Mouse (Mus musculus) megakaryocyte, embryonic 14.5 days (primary cell): ENCODE data around the gene Trpm8. TPM values are rescaled to one million over a fixed set of nuclear protein-coding genes. Genes with fewer than 3 reads are reported as not detected.
A peak's percentile ranks its signal among the peaks of the same experiment; 100 is the strongest.

Experiments
- H3K27me3 ChIP-seq: replicated peaks from 2 replicates; pipeline ENCODE3; 2012; ENCODE audit warnings: inconsistent platforms
- H3K36me3 ChIP-seq: replicated peaks from 2 replicates; pipeline ENCODE3; 2012; ENCODE audit warnings: low read length, inconsistent platforms, mixed read lengths
- H3K4me1 ChIP-seq: 2 replicates; pipeline ENCODE4 v1.6.1; 2012; ENCODE audit warnings: inconsistent platforms
- H3K4me3 ChIP-seq: replicated peaks from 2 replicates; pipeline ENCODE3; 2012; ENCODE audit warnings: moderate library complexity, mild to moderate bottlenecking, inconsistent platforms
- H3K9me3 ChIP-seq: 2 replicates; pipeline ENCODE4 v1.6.1; 2012; ENCODE audit warnings: inconsistent platforms
- FLI1 ChIP-seq: IDR thresholded peaks from 2 replicates; pipeline ENCODE4 v1.6.1; 2012; ENCODE audit warnings: low read length, inconsistent platforms, mixed read lengths
- GATA1 ChIP-seq: IDR thresholded peaks from 3 replicates; pipeline ENCODE4 v1.6.1; 2012; ENCODE audit warnings: mixed read lengths, low read length, inconsistent platforms, borderline replicate concordance
- polyA plus RNA-seq: library from polyadenylated mRNA; stranded (reverse); fragments of >175 nt; gene quantifications from 2 replicates; pipeline ENCODE4 v1.2.3, GENCODE M21; 2012; ENCODE audit warnings: low replicate concordance; ENCODE audit not compliant: insufficient read depth

Gene Trpm8
- polyA plus RNA-seq, 1 experiment = not detected

DNA sequence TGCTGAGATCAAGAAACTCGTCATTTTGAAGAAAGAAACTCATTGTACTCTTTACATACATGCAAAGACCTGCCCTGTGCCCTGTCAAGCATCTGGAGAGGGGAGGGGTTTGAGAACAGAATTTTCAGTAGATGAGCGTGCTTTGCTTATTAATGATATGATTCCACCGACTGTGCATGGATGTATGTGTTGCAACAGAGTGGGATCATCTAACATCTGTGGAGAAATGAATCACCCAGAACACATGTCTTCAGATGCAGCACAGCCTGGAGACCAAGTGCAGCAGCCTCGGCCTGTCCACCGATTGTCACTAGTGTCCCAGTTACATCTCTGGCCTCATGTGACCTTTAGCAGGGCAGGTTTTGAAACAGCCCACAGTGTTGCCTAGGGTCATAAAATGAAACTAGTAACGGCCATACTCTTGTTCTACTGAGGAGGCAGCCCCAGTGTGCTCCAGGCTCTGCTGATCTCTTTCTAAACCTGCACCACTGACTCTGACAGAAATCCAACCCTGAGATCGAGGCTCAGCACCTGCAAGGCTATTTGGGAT is 145.5 kb downstream of the Trpm8 start:
- no peak for TF ChIP-seq GATA1
- TF ChIP-seq FLI1 = no peak
- Histone ChIP-seq H3K27me3 (peaks cover 37% of the 10 kb centered on the region), H3K9me3 (no peaks in the 10 kb centered on the region), H3K36me3 (no peaks in the 10 kb centered on the region), H3K4me3 (no peak overlapping the region), H3K4me1 (no peaks in the 10 kb centered on the region)

DNA sequence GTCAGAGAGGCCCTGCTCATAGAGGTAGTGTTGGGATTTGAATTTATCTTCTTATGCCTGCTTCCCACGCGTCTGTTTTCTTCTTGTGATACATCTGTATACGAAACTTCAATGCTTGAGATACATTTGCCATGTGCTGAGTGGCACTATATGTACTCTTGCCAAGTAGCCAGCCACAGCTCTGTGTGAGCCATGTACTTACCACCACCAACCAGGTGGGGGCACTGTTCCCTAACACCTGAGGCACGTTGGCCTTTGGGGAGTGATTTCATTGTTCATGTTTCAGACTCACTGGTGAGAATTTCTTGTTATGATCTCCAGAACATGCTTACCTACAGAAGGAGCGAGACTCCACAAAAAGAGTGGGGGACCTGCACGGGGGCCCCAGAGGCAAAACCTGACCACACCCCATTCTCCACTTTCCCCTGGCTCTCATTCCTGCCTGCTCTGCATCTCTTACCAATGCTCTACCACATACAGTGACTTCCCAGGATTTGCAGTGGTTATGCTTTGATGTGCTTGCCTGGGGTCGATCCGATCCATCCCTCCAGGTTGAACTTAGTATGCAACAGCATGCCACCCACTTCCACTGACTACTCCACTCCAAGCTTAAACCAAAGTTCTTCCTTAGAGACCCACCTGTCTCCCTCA is 147.3 kb downstream of the Trpm8 start:
- Histone ChIP-seq H3K4me1 (no peaks in the 10 kb centered on the region), H3K27me3 (peaks cover 37% of the 10 kb centered on the region), H3K9me3 (no peaks in the 10 kb centered on the region), H3K4me3 (no peak overlapping the region), H3K36me3 (no peaks in the 10 kb centered on the region)
- TF ChIP-seq GATA1 = no peak
- no peak for TF ChIP-seq FLI1

DNA sequence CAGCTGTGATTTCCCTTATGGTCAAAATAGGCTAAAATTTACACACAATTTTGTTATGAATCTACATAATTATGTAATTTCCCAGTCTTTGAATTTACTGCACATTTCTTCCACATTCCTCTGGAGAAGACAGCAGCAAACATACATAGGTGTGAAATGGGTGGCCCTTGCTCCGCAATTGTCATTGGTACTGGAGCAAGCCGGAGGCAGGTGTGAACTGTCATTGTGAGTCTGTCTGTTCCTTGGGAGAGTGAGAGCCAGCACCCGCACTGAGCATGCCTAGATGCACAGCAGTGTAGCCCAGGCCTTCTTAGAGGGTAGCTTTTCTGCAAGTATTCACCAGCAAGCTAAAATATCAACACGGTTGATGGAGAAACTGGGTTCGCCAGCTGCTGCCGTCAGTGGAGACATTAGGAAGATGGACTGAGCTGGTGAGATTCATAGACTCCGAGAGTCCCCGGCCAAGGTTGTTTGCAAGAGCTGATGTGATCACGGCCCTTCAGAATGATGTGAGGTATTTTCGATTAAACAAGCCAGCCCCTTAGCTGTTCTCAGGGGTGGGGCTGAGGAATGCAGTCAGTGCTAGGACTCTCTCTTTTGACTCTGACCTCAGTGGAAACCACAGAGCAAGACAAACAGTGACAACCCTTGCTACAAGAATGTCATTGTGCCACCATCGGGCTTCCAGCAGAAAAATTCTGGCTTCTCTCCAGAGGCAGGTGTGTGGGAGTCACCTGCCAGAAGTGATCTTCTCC is 150.7 kb downstream of the Trpm8 start:
- no peak for TF ChIP-seq GATA1
- no peak for TF ChIP-seq FLI1
- H3K4me1 ChIP-seq = peaks cover 5% of the 10 kb centered on the region
- H3K4me3 ChIP-seq = no peak overlapping the region
- no peaks in the 10 kb centered on the region for H3K9me3 ChIP-seq
- no peaks in the 10 kb centered on the region for H3K36me3 ChIP-seq
- H3K27me3 ChIP-seq = peaks cover 25% of the 10 kb centered on the region

DNA sequence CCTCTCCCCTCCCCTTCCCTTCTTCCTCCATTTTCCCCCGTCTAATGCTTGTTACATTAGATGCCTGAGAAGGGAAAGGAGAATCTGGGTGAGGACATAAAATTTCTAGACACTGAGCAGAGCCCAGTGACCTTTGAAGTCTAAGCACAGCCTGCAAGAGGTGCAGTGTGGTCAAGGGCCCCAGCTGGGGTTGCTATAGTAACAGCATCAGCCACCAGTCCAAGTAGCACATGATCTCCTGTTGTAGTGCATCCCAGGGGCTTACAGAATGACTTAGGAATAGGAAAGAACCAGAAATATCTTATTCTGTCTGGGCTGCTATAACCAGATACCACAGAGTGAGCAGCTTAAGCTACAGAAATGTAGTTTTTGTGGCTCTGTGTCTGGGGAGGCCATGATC is 152.0 kb downstream of the Trpm8 start:
- H3K27me3 ChIP-seq = peaks cover 25% of the 10 kb centered on the region
- H3K4me3 ChIP-seq = no peak overlapping the region
- H3K36me3 ChIP-seq = no peaks in the 10 kb centered on the region
- TF ChIP-seq GATA1 (no peak), FLI1 (no peak)
- no peaks in the 10 kb centered on the region for H3K9me3 ChIP-seq
- H3K4me1 ChIP-seq = peaks cover 14% of the 10 kb centered on the region

DNA sequence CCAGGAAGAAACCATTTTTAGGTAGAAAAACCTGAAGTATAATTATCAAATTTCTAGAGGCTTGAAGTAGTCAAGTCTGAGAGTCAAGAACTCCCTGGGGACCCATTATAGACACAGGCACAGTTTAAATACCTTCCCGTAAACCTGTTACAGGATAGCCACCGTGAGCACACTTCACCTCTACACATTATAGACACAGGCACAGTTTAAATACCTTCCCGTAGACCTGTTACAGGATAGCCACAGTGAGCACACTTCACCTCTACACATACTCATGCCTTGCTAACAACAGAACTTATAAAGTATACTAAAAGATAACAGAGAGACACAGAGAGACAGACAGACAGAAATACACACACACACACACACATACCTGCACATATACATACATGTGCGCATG is 153.8 kb downstream of the Trpm8 start:
- Histone ChIP-seq H3K36me3 (no peaks in the 10 kb centered on the region), H3K27me3 (peaks cover 16% of the 10 kb centered on the region), H3K9me3 (no peaks in the 10 kb centered on the region), H3K4me1 (peaks cover 14% of the 10 kb centered on the region), H3K4me3 (no peak overlapping the region)
- no peak for TF ChIP-seq GATA1
- no peak for TF ChIP-seq FLI1

DNA sequence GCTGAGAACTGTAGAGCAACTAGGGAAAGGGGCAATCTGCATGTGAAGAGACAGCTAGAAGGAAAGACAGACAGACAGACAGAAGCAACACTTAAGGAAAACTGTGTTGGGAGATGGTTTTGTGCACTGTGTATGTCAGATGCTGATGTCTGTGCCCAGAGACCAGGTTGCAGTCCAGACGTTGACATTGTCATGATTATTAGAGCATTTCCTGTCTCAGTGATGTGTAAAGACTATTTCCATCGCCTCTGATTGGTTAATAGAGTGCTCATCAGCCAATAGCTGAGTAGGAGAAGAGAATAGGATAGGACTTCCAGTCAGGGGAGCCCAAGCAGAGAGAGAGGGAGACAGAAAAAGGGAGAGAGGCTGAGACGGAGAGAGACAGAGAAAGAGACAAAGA is 155.1 kb downstream of the Trpm8 start:
- Histone ChIP-seq H3K4me3 (no peak overlapping the region), H3K9me3 (no peaks in the 10 kb centered on the region), H3K36me3 (no peaks in the 10 kb centered on the region), H3K4me1 (peaks cover 14% of the 10 kb centered on the region), H3K27me3 (peaks cover 10% of the 10 kb centered on the region)
- no peak for TF ChIP-seq FLI1
- no peak for TF ChIP-seq GATA1

DNA sequence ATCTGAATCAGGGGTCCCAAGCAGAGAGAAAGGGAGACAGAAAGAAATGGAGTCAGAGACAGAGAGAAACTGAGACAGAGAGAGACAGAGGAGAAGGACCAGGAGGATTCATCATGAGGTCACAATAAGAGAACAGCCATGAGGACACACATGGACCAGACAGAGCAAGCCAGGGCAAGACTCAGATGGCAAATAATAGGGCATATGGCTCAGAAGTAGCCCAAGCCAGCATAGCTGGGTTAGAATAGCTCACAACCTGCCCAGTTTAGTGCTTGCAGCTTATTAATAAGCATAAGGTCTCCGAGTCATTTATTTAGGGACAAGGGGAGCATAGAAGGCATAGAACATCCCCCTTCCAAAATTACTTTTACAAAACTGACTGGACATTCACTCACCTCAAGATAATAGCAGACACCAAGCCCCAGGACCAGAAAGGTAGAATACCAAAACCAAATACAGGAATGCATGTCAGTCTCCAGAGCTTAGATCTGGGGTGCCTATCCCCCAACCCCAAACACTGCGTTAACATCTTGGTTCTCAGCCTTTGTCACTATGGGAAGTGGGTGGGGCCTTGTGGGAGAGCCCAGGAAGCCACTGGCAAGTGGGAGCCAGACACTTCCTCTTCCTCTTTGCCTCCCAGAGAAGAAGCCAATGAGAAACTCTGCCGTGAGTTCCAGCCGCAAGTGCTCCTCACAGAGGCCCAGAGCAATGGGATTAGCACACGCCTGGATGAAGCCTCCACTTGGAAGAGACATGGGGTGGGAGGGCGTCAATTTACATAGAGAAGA is 155.8 kb downstream of the Trpm8 start:
- Histone ChIP-seq H3K4me1 (peaks cover 14% of the 10 kb centered on the region), H3K4me3 (peak overlapping the region; percentile 73), H3K36me3 (no peaks in the 10 kb centered on the region), H3K27me3 (peaks cover 6% of the 10 kb centered on the region), H3K9me3 (no peaks in the 10 kb centered on the region)
- TF ChIP-seq FLI1 = no peak
- TF ChIP-seq GATA1 = no peak

DNA sequence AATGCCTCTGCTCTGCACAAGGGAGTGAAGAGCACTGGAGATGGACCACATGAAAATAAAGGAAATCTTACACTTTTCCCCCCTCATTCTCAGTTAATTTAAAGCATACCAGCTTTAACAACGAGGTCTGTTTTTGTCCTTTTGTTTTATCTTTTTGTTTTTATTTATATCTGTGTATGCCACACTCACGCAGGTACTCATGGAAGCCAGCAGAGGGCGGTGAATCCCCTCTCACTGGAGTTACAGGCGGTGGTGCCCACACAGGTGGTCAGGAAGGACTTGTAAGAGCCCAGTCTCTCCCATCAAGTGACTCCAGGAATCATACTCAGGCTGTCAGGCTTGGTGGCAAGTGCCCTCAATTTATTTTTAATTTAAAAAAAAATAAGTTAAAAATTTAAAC is 156.6 kb downstream of the Trpm8 start:
- Histone ChIP-seq H3K4me3 (no peak overlapping the region), H3K4me1 (peaks cover 14% of the 10 kb centered on the region), H3K27me3 (peaks cover 2% of the 10 kb centered on the region), H3K36me3 (no peaks in the 10 kb centered on the region), H3K9me3 (no peaks in the 10 kb centered on the region)
- no peak for TF ChIP-seq GATA1
- TF ChIP-seq FLI1 = no peak

DNA sequence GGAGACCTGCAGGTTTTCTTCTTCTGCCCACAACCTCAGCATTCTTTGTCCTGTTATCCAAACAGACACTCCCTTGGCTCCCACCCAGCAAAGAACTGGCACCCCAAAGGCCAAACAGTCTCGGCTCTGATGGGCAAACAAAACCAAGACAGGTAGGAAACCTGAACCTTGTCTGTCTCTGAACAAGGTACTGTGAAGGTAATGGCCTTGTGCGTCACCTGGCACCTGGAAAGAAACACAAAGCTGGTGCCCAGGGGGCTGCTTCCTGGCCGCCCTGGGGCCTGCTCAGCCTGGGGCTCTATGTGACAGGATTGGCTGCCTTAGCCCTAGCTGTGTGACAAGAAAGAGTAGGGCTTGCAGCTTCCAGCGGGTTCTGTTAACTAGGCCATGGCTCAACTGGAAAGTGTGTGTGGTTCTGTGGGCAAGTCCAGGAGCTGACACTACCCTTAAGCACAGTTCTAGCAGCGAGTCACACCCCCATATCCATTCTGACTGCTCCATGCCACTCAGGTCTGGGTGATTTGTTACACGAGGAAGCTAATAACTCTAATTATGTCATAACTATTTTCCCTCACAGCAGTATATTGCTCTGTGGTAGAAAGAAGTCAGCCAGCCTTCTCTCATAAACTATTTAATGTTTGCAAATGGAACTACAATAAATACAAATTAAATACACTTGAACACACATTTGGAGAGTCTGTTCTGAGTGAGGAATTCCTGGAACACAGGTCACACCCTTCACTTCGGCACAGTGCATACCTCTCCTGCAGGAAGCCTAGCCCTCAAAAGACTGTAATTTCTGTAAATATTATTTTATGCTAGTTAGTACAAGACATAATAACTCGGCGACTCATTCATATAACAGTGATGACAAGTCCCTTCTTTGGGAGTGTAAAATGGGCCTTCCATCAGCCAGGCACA is 160.0 kb downstream of the Trpm8 start:
- no peak overlapping the region for H3K4me3 ChIP-seq
- peaks cover 6% of the 10 kb centered on the region for H3K27me3 ChIP-seq
- TF ChIP-seq FLI1 (no peak), GATA1 (no peak)
- no peaks in the 10 kb centered on the region for H3K9me3 ChIP-seq
- H3K4me1 ChIP-seq = peaks cover 12% of the 10 kb centered on the region
- no peaks in the 10 kb centered on the region for H3K36me3 ChIP-seq

Other genes starting within 250 kb of the Trpm8 start
- not detected in 2 replicates for gene Ugt1a10, start 222.3 kb upstream of the Trpm8 start, polyA plus RNA-seq
- 0.77 TPM in 1 of 2 replicates, not detected in the other for gene Ugt1a9, start 206.9 kb upstream of the Trpm8 start, polyA plus RNA-seq
- gene Ugt1a8, start 189.8 kb upstream of the Trpm8 start, polyA plus RNA-seq = not detected in 2 replicates
- gene Ugt1a7c, start 182.6 kb upstream of the Trpm8 start, polyA plus RNA-seq = 11.0 TPM in 1 of 2 replicates, not detected in the other
- not detected in 2 replicates for gene Ugt1a6b, start 174.4 kb upstream of the Trpm8 start, polyA plus RNA-seq
- not detected in 2 replicates for gene Ugt1a6a, start 142.9 kb upstream of the Trpm8 start, polyA plus RNA-seq
- 0.04 TPM in 1 of 2 replicates, not detected in the other for gene Ugt1a5, start 111.6 kb upstream of the Trpm8 start, polyA plus RNA-seq
- not detected in 2 replicates for gene Ugt1a2, start 77.1 kb upstream of the Trpm8 start, polyA plus RNA-seq
- gene Dnajb3, start 71.9 kb upstream of the Trpm8 start, polyA plus RNA-seq = not detected in 2 replicates
- not detected in 2 replicates for gene Ugt1a1, start 65.7 kb upstream of the Trpm8 start, polyA plus RNA-seq
- gene Mroh2a, start 50.7 kb upstream of the Trpm8 start, polyA plus RNA-seq = not detected in 2 replicates
- 2.4 and 4.0 TPM in 2 replicates for gene Hjurp, start within 50 bp of the Trpm8 start, polyA plus RNA-seq
- gene Spp2, start 129.3 kb downstream of the Trpm8 start, polyA plus RNA-seq = not detected in 2 replicates
- gene Glrp1, start 232.4 kb downstream of the Trpm8 start, polyA plus RNA-seq = not detected in 2 replicates